Mouse (Mus musculus) heart, adult 11 months (tissue): ENCODE measurements around the gene Nkapl.
"Not testable (repeated sequence)": the region's sequence is repeated elsewhere in the genome, so short reads cannot be mapped to it uniquely, and the experiment has no call there.

Experiments
- DNase-seq: peaks from one replicate; pipeline ENCODE4 v3.0.0; 2022

Gene Nkapl

DNA sequence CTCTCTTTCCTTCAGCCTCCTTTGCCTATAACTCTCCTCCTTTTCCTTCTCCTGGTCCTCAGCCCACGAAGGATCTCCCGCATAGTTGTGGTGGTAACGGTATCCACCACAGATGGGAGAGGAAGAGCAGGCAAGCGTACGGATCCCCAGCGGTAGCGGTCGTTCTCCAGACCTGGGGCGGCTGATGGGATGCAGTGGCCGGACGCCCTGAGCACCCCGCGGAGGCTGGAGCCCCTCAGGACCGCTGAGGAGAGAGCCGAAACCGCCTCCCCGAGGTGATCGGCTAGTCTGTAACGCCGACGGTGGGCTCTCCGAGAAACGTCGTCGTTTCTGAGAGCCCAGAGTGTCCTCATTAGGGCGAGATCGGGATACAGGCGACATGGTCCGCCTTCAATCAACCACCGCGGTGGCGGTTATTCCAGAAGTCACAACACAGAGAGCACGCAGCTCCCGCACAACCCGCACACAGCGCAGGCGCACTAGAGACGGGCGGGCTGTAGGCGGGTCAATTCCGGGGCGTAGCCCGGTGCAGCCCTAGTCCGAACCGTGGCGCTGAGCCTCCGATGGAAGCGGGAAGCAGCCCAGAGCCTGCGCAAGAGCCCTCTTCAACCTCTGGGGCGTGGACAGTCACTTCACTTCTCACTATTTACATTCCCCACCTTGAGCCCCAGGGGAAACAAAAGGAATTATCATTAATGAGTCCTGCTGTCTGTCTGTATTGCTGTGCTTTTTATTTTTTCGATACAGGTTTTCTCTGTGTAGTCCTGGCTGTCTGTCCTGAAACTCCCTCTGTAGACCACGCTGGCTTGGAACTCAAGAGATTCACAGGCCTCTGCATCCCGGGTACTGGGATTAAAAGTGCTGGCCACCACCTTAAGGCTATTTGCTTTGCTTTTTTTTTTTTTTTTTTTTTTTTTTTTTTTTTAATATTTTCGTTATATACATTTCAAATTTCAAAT lies at the start of gene Nkapl:
Nkapl (minus strand) TSS at position 449 of the 959 bp plus-strand sequence.
- DNase-seq: peak; percentile 99

DNA sequence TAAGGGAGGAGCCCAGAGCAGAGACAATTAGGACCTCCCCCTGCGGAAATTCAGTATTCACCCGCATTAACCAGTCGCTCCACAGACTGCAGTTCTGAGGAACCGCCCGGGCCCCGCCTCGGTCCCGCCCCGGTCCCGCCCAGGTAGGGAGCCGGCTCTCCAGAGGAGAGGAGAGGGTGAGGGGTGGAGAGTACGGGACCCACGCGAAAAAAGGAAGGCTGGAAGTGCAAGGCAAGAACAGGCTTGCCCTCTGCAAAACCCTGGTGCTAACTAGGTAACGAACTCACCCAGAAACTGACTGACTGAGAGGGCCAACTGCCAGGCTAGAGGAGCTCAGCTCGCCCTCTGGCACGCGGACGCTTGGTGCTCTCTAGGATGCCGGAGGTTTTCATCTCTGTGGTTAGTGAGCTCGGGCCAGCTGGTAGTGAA lies 37.9 kb upstream of the Nkapl start:
- DNase-seq: peak; percentile 99

DNA sequence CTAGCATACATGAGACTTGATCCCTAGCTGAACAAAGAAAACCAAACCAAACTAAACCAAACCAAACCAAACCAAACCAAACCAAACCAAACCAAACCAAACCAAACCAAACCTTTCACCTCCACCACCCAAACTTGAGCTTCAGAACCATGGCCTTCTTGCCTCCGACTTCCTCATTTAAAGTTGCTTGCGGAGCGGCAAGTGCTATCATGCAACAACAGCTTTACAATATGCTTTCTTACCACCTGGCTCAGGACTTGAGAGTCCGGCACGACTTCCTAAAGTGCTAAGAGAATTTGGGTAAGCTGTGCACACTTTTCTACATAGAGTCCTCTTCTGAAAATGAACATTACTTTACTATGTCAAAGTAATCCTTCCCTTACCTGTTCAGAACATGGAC lies 34.0 kb upstream of the Nkapl start:
- no peak for DNase-seq

DNA sequence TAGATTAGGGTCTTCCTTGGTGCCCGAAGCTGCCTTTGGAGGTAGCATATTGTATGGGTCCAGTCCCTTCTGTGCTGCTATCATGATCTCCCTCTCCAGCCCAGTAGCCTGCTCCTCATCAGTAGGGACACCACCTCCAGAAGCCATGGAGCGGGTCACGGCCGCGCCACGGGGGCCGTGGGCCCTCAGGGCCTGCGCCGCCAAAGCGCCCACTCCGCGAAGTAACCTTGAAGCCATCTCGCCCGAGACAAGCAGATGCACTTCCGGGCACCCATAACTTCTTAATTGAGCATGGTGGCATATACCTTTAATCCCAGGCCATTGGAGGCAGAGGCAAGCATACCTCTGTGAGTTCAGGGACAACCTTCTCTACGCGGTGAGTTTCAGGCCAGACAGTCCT lies 32.9 kb upstream of the Nkapl start, which contains the start of gene Gm11273:
Gm11273 (minus strand) TSS at position 237 of the 400 bp plus-strand sequence.
- not testable (repeated sequence) for DNase-seq

DNA sequence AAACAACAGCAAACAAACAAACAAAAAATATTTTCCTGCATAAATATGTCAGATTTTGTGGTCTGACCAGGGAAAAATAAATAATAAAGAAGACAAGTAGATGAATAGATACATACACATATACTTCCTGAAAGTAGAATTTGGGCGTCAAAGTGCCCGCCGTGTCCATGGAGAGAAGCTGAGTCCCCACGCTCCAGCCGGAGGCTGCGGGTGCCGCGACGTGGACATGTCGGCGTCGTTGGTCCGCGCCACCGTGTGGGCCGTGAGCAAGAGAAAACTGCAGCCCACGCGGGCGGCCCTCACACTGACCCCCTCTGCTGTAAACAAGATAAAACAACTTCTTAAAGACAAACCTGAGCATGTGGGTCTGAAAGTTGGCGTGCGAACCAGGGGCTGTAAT lies 26.8 kb upstream of the Nkapl start, which contains the start of gene AK157302:
AK157302 (plus strand) TSS at position 144 of the 400 bp plus-strand sequence.
- DNase-seq: peak; percentile 89

DNA sequence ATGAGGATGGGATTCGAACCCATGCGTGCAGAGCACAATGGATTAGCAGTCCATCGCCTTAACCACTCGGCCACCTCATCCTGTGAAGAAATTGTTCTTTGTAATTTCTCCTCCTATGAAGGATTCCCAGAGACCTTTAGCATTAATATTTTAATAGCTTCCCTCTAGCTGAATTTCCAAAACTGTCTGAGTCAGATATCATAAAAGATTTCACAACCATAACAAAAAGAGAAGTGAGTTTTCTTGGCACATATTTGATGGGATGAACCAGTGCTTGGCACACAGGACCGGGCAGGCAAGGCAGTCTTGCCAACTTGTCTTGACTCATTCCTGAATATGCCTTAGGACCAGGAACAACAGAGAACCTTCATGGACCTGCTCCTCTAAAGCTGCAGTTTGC lies 24.5 kb upstream of the Nkapl start:
- no peak for DNase-seq

DNA sequence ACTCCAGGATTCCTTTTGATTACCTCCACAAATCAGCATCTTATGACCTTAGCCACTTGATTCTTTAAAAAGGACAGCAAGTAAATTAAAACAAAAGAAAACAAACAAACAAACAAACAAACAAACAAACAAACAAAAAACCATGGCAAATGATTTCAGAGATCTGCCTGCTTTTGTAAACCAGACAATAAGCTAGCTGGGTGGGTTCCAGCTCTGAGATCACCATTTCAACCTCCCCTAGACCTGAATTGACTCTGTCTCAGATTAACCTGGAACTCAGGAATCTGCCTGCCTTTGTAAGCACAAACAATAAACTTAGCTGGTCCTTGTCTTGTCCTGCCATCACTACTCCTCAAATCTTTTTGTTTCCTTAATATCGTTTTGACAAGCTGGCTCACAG lies 18.6 kb upstream of the Nkapl start:
- DNase-seq: no peak

DNA sequence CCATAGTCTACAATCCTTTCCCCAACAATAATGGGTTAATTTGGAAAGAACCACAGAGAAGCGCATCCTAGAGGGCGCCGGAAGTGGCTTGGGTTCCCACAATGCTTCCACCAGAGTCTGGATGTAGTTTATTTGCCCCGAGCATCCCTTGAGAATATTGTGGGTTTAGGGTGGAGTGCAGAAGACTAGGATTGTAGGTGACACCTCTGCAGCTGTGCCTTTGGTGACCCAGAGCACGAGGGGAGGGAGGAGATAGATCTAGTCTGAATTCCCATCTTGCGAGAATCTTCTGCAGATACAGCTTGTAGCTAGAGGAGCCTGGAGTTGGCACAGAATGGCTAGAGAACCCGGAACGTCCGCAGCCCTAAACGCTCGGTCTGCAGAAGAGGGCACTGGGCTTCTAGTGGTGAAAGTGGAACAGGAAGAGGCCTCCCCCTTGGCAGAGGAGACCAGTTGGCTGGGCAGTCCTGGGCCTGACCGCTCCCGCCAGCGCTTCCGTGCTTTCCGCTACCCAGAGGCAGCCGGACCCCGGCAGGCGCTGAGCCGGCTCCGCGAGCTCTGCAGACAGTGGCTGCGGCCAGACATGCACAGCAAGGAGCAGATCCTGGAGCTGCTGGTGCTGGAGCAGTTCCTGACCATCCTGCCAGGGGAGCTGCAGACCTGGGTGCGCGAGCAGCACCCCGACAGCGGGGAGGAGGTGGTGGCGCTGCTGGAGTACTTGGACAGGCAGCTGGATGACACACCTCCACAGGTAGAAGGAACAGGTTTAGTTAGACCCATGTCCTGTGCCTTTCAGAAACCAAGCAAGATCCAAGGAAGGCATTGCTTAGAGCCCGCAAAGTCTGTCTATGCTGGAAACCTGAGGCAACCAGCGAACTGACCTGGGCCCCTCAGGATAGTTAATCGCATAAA lies 10.7 kb upstream of the Nkapl start, which contains the start of the genes Zkscan4 and Gm10065:
Zkscan4 (plus strand) TSS at position 149 of the 912 bp plus-strand sequence.
Gm10065 (minus strand) TSS at position 683 of the 912 bp plus-strand sequence.
- peak; percentile 96 for DNase-seq

DNA sequence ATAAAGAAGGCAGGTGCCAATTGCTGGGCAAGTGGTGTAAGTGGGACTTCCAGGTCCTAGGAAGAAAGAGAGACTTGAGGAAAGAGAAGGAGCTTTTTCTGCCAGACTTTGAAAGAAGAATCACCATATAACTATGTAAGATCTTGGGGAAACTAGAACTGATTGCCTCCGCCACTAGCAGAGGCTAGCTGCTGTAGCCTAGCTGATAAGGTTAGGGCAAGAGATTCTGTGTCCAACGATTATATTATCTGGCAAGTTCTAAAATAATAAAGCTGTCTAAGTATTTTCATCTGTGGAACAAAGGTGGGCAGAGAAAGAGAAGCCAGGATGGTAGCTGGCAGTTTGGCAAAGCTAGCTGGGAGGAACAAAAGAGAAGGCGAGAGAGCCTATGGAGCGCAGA lies 4.1 kb upstream of the Nkapl start:
- peak; percentile 82 for DNase-seq

DNA sequence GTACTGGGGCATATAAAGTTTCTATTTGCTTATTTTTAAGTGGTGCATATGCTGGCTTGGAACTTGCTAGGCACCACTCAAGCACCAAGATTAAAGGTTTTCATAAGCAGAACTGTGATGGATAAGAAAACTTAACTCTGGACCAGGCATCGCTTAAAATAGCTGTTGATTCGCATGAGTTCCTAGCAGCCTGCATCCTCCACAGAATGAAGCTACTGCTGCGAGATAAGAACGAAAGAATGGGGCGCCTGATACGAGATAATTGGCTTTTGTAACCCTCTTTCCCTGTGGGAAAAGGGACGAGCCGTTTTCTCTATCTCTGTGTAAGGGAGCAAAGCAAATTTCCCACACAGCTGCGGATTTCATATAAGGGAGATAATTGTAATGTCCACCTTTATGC lies 788 bp upstream of the Nkapl start:
- DNase-seq: peak; percentile 52

DNA sequence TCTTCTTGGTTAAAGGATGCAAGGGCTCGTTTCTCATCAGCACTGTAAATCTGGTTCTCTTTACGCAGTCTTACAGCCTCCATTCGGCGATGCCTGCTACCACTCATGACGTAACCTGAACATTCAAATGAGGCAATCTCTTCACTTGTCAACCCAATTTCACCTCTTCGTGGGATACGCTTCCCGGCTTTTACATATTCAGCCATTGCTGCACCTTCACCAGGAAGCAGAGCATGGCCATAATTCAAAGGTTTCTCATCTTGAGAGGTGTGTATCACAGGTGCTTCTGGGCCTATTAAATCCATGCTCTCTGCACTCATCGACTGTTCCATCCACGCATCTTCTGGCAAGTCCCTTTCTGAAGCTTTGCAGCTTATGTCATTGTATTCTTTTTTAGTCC lies 973 bp downstream of the Nkapl start:
- peak; percentile 63 for DNase-seq

DNA sequence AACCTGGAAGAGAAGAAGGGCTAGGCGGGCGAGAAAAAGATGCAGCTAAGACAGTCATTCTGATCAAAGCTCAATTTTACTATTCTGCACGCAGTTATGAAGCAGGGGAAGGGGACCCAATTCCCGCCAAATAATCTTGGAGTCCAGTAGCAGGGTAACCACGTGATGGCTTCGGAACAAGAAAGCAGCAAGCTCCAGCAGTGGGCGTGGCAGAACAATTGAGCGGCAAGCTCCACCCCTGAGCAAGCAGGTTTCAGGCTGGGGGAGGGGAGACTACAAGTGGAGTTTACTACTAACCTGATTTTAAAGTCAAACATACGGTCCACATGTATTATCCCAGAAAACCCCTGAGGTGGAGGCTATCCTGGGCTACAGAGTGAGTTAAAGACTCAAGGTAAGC lies 5.8 kb downstream of the Nkapl start:
- DNase-seq: peak; percentile 63

DNA sequence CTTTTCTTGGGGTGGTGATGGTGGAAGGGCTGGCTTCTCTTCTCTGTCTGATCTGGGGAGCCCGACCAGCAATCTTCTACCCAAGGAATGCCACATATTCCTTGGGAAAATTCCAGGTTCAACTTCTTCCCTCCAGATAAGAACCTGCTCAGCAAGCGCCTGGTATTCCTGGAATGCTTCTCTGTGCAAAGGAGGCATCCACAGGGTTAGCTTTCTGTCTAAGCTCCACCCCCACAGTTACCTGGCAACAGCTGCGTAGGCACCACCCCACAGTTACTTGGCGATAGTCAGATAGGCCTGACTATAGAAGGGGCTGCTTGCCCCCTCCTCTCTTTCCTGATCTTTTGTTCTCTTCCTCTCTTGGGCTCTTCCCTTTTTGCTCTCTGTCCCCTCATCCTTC lies 12.0 kb downstream of the Nkapl start:
- peak; percentile 27 for DNase-seq

DNA sequence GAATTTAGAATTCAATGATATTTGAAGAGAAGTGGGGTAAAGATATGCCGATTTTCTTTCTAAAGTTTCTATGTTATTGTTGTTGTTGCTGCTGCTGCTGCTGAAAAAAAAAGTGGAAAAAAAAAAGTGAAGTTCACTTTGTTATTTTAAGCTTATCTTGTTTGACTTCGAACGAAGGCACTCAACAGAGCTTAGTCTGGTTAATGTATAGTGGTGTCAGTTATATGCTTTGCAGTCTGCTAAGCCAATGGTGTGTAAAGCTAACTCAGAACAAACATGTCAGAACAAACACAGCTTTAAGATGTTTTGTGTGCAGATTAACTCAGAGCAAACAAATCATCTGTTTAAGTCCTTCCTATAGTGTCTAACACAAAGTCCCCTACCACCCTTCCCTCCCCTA lies 14.2 kb downstream of the Nkapl start:
- DNase-seq: peak; percentile 21

DNA sequence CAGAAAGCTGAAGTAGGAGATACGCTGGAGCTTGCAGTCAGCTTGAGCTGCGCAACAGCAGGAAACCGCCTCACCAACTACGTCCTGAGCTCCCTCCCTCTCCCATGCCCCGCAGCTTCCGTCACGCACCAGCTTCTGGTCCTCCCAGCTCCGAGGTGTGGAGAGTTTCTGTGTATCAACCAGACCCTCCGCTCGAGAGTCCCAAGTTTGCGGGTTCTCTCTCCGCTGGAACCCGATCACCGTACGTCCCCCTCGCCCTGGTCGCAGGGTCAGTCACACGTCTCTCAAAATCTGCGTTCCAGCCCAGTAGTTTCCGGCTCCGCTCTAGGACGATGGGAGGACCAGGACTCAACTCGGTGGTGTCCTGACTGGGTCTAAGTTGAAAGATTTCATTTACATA lies 14.9 kb downstream of the Nkapl start, which contains the start of gene Zscan26:
Zscan26 (minus strand) TSS at position 282 of the 400 bp plus-strand sequence.
- DNase-seq: peak; percentile 99

DNA sequence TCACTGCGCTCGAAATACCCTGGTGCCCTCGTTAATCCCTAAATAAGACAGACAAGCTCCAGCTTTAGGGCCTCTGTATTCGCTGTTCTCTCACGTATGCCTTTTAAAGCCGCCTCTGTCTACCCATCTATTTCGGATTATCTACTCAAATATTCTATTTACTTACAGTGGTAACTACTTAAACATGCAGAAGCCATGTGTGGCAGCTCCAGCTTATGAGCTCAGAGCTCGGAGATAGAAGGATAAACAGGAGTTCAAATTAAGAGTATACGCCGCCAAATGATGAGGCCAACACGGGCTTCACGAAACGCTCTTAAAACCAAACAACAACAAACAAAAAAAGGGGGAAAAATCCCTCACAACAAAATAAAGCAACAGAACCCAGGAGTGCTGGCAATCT lies 15.3 kb downstream of the Nkapl start:
- no peak for DNase-seq

DNA sequence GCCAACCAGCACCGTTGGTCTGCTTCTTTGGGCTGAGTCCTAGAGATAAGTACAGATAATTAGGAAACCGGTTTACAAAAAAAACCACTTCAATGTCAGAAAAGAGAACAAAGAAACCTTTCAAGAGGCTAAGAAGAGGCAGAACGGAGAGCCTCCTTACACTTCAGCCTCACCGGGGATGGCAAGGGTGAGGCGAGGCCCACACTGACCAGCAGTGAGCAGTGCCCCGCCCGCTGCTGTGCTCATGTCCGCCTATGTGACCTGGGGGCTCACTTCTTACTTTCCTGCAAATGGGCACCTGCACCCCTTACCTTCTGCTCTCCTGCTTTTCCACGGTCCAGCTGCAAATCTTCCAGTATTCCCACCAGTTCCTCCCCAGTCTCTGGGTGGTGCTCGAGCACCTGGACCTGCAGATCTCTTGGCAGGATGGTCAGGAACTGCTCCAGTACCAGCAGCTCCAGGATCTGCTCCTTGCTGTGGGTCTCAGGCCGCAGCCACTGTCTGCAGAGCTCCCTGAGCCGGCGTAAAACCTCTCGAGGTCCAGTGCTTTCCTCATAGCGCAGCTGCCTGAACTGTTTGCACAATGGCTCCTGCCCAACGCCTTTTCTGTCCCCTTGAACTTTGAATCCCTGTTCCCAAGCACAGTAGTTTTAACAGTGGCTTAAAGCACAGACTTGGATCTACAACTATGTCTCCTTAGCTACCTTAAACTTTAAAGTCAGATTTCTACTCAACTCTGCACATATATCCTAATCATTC lies 20.3 kb downstream of the Nkapl start:
- DNase-seq: peak; percentile 68

DNA sequence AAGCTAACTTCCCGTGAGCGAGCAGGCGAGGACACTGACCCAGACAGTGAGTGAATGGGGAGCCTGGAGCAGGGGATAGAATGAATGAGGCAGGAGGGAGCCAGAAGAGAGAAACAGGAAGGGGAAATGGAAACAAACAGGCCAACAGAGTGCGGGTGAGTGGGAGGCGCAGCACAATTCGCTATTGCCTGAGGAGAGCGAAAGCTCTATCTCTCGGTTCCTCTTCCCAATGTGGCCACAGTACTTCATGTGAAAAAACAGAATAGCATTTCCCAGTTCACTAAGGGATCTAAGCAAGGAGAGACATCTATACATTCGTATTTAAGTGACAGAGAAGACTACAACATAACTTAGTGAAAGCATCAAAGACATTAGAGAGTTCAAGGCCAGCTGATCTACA lies 21.5 kb downstream of the Nkapl start:
- peak; percentile 85 for DNase-seq

DNA sequence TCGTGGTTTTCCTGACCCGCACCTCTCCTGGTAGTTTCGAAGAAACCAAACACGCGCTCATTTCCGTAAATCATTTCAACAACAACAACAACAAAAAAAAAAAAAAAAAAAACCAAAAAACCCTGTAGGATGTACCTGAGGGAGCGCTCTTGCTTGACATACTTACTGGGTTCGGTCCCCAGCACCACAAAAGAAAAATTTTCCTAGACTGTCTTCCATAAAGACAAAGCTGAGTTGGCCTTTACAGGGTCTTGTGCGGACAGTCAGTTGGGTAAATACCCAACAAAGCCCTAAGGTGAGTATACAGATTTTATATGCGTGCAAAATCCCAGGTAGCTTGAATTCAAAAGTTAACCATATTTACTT lies 27.1 kb downstream of the Nkapl start:
- DNase-seq: no peak

DNA sequence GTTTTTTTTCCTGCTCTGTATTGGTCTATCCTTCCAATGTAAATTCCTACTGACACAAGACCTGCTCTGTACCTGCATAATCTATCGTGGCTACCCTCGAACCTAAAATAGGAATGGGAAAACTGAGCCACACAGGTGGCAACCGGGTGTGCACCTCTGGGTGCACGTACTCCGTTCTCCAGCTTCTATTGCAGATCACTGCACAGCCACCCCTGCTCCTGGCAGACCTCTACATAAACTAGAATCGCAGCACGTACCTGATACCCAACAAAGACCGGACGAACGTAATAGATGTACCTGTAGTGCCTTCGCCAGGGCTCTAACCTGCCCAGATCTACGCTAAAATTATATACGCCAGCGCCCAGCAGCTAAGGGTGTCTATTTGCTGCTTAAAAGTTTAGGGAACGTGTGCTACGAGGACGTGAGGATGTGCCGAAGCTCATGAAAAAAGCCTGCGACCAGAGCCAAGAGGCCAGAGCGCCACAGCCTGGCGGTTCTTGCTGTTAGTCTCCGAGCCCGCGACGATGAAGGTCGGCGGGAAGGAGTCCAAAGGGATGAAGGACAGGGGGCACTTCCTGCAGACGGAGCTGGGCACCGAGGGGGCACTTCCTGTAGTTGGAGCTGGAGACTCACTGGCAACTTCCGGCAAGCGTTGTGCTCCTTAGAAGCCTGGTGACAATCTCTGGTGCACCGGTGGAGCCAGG lies 27.7 kb downstream of the Nkapl start, which contains the start of gene Pgbd1:
Pgbd1 (minus strand) TSS at position 556 of the 704 bp plus-strand sequence.
- peak; percentile 93 for DNase-seq

DNA sequence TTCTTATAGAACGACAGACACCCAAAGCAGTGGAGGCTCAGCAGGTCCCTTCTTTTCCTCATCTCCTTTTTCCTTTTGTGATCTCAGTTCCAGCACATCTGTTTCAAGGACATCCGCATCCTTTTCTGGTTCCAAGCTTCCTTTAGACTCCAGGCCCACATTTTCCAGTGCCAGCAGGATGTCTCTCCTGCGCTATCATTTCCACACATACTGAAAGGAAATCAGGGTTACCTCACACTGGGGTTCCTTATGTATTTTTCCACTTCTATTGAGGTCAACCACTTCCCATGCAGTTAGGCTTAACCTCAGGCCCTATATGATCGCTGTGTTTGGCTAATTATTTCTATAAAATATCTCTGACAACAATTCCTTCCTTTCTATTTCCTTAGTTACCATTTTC lies 32.8 kb downstream of the Nkapl start:
- peak; percentile 78 for DNase-seq

DNA sequence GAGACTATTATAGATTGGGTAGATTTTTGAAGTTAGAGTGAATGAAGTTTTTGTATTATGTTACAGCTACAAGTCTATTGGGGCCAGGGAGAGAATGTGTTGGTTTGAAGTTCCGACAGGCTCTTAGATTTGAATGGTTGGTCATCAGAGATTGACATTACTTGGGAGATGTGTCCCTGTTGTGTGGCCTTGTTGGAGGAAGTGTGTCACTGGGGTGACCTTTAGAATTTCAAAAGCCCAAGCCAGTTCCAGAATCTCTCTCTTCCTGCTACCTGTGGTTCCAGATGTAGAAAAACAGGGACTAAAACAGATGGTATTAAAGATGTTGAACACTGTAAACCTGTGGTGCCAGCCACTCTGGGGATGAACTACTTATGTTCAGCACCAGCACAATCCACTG lies 40.7 kb downstream of the Nkapl start:
- DNase-seq: peak; percentile 52
